Mouse (Mus musculus) macrophage (primary cell): ENCODE results near the gene Trim63. TPM values are rescaled to one million over a fixed set of nuclear protein-coding genes. Genes with fewer than 3 reads are reported as not detected.

Experiments
- H3K27ac ChIP-seq: fragments of 350-480 bp; formaldehyde crosslinking; 2 replicates; pipeline ENCODE4 v1.9.0; 2021
- H3K36me3 ChIP-seq: fragments of 350-480 bp; formaldehyde crosslinking; 2 replicates; pipeline ENCODE4 v1.9.0; 2021; ENCODE audit errors: inconsistent target
- H3K4me3 ChIP-seq: fragments of 350-480 bp; formaldehyde crosslinking; 2 replicates; pipeline ENCODE4 v1.9.0; 2021; ENCODE audit errors: inconsistent target
- H3K79me2 ChIP-seq: fragments of 350-480 bp; formaldehyde crosslinking; 2 replicates; pipeline ENCODE4 v1.9.0; 2021; ENCODE audit errors: inconsistent target
- WGBS: methylation state at CpG from one replicate; pipeline ENCODE4 v1.1.7; 2026; ENCODE audit warnings: inconsistent platforms; ENCODE audit not compliant: missing documents; 5-methylcytosine and 5-hydroxymethylcytosine counted together
- polyA plus RNA-seq: library from polyadenylated mRNA; stranded (reverse); fragments of 250-400 nt; gene quantifications from 3 replicates; pipeline ENCODE4 v1.2.4, GENCODE M21; 2018; ENCODE audit warnings: inconsistent platforms

Gene Trim63
- polyA plus RNA-seq, 1 experiment from 2014 or later: not detected

DNA sequence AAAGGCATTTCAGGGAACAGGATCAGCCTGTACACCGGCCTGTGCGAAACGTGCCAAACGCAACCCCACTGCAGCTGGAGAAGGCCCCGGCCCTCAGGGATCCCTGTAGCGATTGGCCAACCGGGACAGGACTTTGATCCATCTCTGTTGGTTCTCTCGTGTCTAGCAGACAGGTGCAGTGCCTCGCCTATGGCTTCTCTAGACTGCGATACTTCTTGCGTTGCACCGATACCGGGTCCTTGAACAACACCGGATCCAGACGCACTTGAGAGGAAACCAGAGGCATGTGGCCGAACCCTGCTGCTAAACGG lies 42.5 kb downstream of the Trim63 start:
- H3K4me3 ChIP-seq: no peak overlapping the region
- no peaks in the 10 kb centered on the region for H3K79me2 ChIP-seq
- H3K27ac ChIP-seq: no peak overlapping the region
- 35% methylated on average over 17 of the region's 17 CpGs for WGBS
- no peaks in the 10 kb centered on the region for H3K36me3 ChIP-seq

DNA sequence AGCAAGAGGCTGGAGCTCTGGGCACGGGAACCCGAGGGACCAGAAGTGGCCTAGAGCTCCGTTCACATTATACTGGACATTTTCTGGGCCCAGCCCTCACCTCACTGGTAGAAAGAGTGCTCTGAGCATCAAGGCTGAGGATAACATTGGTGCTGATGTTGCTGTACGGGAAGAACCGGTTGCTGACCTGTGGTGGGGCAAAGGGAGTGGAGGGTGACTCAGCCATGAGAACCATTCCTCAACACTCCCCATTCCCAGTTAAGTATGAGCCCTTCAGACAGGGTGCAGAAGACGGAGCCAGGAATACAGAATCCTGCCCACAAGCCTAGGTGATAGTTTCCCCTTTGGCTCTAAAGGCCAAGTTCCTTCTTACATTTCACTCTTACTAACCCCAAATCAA lies 44.7 kb downstream of the Trim63 start:
- no peak overlapping the region for H3K27ac ChIP-seq
- no peaks in the 10 kb centered on the region for H3K79me2 ChIP-seq
- 89% methylated on average over 6 of the region's 6 CpGs for WGBS
- no peak overlapping the region for H3K4me3 ChIP-seq
- H3K36me3 ChIP-seq: no peaks in the 10 kb centered on the region

DNA sequence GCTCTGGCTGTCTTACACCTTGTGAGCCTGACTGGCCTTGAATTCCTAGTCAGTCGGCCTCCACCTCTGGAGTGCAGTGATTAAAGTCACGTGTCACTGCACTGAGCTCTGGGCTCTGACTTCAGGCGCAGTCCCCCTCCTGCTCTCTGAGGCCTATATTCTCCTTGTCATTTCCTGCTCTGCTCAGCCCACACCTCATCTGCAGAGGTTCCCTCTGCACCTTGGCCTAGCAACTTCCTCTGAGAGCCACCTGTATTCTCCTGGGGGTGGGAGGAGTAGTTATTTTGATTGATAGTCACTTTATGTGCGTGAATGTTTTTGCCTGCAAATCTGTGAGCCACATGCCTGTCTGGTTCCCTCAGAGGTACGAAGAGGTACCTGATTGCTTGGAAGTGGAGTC lies 46.3 kb downstream of the Trim63 start:
- Histone ChIP-seq H3K4me3 (no peak overlapping the region), H3K36me3 (no peaks in the 10 kb centered on the region), H3K79me2 (no peaks in the 10 kb centered on the region), H3K27ac (no peak overlapping the region)
- 28% methylated on average over 5 of the region's 5 CpGs for WGBS

DNA sequence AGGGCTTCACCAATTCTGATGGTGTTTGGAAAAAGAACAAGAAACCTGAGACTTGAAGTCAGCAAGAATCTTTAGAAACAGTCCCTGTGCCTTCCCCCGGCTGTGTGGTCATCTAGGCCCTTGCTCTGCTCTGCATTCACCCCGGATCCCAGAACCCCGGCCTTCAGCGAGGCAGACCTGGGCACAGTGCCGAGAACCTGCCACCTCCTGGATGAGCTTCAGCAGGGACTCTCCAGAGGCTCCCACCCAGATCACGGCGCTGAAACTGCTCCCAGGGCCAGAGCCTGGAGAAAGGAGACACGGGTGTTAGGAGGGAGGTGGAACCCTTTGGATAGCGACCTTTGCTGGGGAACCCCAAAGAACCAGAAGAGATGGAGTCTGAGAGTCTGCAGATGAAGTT lies 47.2 kb downstream of the Trim63 start:
- Histone ChIP-seq H3K36me3 (no peaks in the 10 kb centered on the region), H3K79me2 (no peaks in the 10 kb centered on the region), H3K4me3 (no peak overlapping the region), H3K27ac (no peak overlapping the region)
- WGBS: 37% methylated on average over 9 of the region's 9 CpGs

DNA sequence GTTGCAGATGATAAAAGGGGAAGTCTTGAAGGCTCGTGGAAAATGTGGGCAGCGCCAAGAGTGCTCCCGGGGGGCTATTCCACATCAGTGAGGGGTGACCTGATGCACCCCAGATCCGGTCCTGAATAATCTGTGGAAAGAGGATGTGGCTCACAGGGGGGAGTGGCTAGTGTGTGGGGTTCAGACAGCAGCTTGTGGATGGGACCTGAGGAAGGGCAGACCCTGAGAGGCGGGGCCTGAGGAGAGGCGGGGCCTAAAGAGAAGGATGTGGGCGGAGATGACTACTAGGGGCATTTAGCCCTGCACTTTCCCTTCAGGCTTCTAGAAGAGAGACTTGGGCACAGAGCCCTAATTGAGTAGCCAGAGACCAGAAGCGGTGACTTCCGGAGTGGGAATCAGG lies 47.7 kb downstream of the Trim63 start:
- Histone ChIP-seq H3K79me2 (no peaks in the 10 kb centered on the region), H3K27ac (no peak overlapping the region), H3K36me3 (no peaks in the 10 kb centered on the region), H3K4me3 (peak overlapping the region; percentile 5; the same call in 1 of the 2 replicates)
- WGBS: under 1% methylated on average over 9 of the region's 9 CpGs

DNA sequence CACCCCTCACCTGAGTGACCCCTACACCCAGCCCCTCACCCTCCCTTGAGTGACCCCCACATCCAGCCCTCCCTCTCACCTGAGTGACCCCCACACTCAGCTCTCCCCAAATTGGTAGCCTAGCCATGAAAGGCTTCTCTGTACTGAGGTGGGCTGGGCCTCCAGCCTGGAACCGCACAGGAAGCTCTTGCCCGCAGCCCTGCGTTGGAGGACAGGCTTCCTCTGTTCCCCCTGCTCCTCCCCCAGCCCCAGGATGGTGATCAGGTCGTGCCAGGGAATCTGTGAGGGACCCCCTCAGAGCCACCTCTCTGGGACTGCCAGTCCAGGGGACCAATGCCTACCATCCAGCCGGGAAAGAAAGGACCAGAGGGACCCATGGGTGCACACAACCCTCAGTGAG lies 50.4 kb downstream of the Trim63 start:
- 14% methylated on average over 5 of the region's 5 CpGs for WGBS
- Histone ChIP-seq H3K27ac (no peak overlapping the region), H3K79me2 (no peaks in the 10 kb centered on the region), H3K4me3 (no peak overlapping the region), H3K36me3 (no peaks in the 10 kb centered on the region)

DNA sequence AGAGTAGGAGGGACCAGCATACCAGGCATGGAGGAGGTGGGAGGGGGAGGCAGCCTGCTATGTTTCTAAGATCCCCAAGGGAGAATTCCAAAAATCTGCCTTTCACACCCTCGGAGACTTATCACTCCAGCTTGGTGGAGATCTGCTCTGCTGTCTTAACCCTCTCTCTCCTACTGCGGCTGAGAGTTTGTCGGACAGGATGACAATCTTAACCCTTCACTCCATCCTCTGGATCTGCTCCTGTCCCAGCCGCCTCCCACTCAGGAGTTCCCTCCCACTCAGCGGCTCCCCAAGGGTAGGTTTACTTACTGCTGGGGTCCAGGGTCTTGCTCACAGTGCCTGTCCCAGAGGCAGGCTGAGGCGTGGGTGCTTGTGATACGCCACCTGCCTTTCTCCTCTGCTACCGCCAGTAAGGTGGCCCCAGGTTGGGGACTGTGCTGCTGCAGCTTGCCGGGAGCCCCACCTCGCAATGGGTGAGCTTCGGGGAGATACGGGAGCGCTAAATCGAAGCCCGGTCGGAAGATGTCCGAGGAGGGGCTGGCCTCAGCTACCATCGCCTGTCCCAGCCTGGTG lies 55.8 kb downstream of the Trim63 start:
- H3K36me3 ChIP-seq: no peaks in the 10 kb centered on the region
- no peak overlapping the region for H3K27ac ChIP-seq
- WGBS: 8% methylated on average over 18 of the region's 18 CpGs
- no peak overlapping the region for H3K4me3 ChIP-seq
- no peaks in the 10 kb centered on the region for H3K79me2 ChIP-seq

DNA sequence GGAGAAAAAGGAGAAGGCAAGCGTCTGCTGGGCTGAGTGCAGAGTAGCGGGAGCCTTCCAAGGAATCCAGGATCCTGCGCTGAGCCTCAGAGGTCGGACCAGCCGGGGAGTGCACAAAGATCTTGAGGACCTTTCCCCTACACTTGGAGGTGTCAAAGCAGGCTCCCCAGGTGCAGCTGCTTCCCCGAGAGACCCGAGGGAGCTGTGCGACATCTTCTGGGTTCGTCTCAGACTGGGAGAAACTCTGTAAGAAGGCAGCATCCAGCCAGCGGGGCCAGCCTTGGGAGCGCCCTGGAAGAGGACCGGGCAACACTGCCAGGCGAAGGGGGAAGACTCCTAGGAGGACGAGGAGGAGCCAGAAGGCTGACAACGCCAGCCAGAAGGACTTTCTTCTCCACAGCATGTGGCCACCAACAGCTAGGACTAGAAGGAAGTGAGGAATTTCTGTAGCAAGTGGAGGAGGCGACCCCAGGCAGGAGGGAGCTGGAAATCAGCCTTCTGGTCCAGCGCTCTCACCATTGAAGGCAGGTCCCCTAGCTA lies 56.5 kb downstream of the Trim63 start:
- Histone ChIP-seq H3K4me3 (no peak overlapping the region), H3K79me2 (no peaks in the 10 kb centered on the region), H3K36me3 (no peaks in the 10 kb centered on the region), H3K27ac (no peak overlapping the region)
- 5% methylated on average over 17 of the region's 17 CpGs for WGBS

DNA sequence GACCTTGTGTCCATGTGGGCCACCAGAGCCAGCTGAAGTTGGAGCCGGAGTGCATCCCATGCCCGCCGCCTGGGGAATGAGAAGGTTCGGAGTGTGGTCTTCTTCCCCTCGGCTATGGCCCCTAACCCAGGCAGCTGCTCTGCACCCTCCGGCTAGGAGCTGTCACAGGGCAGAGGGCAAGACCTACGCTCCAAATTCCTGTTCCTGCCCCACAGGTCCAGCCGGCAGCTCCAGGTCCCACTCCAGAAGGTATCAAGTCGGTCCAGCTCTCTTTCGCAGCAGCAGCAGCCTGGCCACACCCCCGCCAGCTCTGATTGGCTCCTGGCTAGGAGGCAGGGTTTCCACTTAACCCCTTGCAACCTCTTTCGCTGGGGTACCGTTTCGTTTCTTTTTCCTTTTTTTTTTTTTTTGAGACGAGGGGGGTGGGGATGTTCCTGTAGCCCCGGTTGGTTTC lies 57.4 kb downstream of the Trim63 start:
- H3K27ac ChIP-seq: no peak overlapping the region
- H3K4me3 ChIP-seq: peak overlapping the region; percentile 15
- no peaks in the 10 kb centered on the region for H3K79me2 ChIP-seq
- H3K36me3 ChIP-seq: no peaks in the 10 kb centered on the region
- WGBS: 2% methylated on average over 16 of the region's 16 CpGs

DNA sequence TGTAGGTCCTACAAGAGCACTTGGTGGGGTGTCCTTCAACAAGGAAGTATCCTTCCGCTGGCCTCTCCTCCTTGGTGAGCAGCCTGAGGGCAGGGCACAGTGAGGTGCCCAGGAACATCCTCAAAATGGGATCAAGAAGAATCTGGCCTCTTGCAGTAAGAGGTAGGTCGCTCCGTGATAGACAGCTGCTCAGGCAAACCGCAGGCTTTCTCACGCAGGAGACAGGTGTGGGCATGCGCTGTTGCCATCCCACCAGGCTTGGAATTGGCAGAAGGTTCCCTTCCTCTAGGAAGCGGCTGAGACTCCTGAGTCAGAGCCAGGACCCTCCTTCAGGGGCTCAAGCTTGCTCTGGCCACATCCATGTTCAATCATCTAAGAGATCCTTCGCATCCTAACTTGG lies 58.4 kb downstream of the Trim63 start:
- 89% methylated on average over 8 of the region's 8 CpGs for WGBS
- H3K79me2 ChIP-seq: no peaks in the 10 kb centered on the region
- H3K36me3 ChIP-seq: no peaks in the 10 kb centered on the region
- no peak overlapping the region for H3K4me3 ChIP-seq
- H3K27ac ChIP-seq: no peak overlapping the region

DNA sequence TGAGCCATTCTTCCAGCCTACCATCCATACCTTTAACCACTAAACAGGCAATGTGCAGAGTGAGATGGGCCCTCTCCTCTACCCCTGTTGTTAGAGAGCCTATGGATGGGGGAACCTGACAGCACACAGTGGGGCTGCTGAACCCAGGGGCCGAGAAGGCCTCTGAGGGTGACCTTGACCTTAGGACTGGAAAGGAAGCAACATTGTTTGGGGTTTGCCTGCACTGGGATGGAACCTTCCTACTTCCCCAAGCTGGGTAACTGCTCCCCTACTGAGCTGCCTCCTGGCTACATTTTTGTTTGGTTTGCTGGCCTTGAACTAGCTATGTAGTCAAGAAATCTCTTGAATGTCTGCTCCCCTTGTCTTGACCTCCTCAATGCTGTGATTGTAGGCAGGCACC lies 59.4 kb downstream of the Trim63 start:
- Histone ChIP-seq H3K36me3 (no peaks in the 10 kb centered on the region), H3K4me3 (no peak overlapping the region), H3K27ac (no peak overlapping the region), H3K79me2 (no peaks in the 10 kb centered on the region)
- 27% methylated on average over 1 of the region's 1 CpGs for WGBS

DNA sequence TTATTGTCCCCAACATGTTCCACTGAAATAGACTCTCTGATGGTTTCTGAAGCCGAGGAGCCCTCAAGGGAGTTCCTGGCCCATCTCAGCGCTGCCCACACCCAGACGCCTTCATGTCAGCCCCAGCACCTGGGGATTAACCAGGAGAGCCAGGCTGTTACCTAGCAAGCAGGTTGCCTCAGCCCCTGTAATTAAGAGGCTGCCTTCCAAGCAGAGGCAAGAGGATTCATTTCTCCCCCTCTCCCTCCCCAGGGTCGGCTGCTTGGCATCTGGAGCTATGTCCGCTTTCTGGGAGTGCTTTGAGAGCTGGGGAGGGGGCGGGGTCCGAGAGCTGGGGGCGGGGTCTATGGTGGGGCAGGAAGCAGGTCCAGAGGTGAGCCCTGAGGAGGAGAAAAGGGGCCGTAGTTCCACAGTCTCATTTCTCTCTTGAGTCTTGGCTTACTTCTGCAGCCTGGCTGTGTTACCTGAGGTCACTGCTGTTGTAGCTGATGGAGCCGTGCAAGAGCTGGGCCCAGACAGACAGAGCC lies 63.2 kb downstream of the Trim63 start:
- no peak overlapping the region for H3K4me3 ChIP-seq
- no peaks in the 10 kb centered on the region for H3K79me2 ChIP-seq
- no peak overlapping the region for H3K27ac ChIP-seq
- H3K36me3 ChIP-seq: no peaks in the 10 kb centered on the region
- WGBS: 66% methylated on average over 8 of the region's 10 CpGs

Other genes with a start within 250 kb of the Trim63 start
- 559 to 720 TPM (median 599 TPM) in 3 replicates for gene Cd52, start 220.0 kb upstream of the Trim63 start, polyA plus RNA-seq
- gene Ubxn11, start 212.6 kb upstream of the Trim63 start, polyA plus RNA-seq: 1.0 to 3.2 TPM (median 1.3 TPM) in 3 replicates
- 849 to 1,117 TPM (median 993 TPM) in 3 replicates for gene Sh3bgrl3, start 186.3 kb upstream of the Trim63 start, polyA plus RNA-seq
- gene Cep85, start 128.0 kb upstream of the Trim63 start, polyA plus RNA-seq: 8.6 to 12.9 TPM (median 8.8 TPM) in 3 replicates
- not detected in 3 replicates for gene Gm7534, start 112.1 kb upstream of the Trim63 start, polyA plus RNA-seq
- gene Catsper4, start 87.7 kb upstream of the Trim63 start, polyA plus RNA-seq: not detected in 3 replicates
- gene Cnksr1, start 76.7 kb upstream of the Trim63 start, polyA plus RNA-seq: not detected in 3 replicates
- not detected in 3 replicates for gene E130218I03Rik, start 71.5 kb upstream of the Trim63 start, polyA plus RNA-seq
- 3.8 to 10.0 TPM (median 4.8 TPM) in 3 replicates for gene Zfp593, start 69.5 kb upstream of the Trim63 start, polyA plus RNA-seq
- not detected in 3 replicates for gene Gm30191, start 68.2 kb upstream of the Trim63 start, polyA plus RNA-seq
- gene Grrp1, start 61.0 kb upstream of the Trim63 start, polyA plus RNA-seq: not detected in 3 replicates
- gene Pdik1l, start 27.2 kb upstream of the Trim63 start, polyA plus RNA-seq: 8.8 to 8.9 TPM (median 8.9 TPM) in 3 replicates
- gene Slc30a2, start 28.1 kb downstream of the Trim63 start, polyA plus RNA-seq: not detected in 3 replicates
- 0.03 TPM in 1 of 3 replicates, not detected in the others for gene Extl1, start 68.7 kb downstream of the Trim63 start, polyA plus RNA-seq
- gene Pafah2, start 81.2 kb downstream of the Trim63 start, polyA plus RNA-seq: 5.0 to 14.1 TPM (median 9.5 TPM) in 3 replicates
- gene Stmn1, start 153.2 kb downstream of the Trim63 start, polyA plus RNA-seq: 41.9 to 100 TPM (median 93.4 TPM) in 3 replicates
- gene Paqr7, start 181.6 kb downstream of the Trim63 start, polyA plus RNA-seq: 19.1 to 34.9 TPM (median 31.0 TPM) in 3 replicates
- gene Aunip, start 195.9 kb downstream of the Trim63 start, polyA plus RNA-seq: 0.18 to 6.2 TPM (median 1.8 TPM) in 3 replicates
- gene Mtfr1l, start 220.3 kb downstream of the Trim63 start, polyA plus RNA-seq: 45.6 to 78.8 TPM (median 65.1 TPM) in 3 replicates
- gene Selenon, start 237.0 kb downstream of the Trim63 start, polyA plus RNA-seq: 33.9 to 45.7 TPM (median 42.5 TPM) in 3 replicates